In the genomic region with DNA sequence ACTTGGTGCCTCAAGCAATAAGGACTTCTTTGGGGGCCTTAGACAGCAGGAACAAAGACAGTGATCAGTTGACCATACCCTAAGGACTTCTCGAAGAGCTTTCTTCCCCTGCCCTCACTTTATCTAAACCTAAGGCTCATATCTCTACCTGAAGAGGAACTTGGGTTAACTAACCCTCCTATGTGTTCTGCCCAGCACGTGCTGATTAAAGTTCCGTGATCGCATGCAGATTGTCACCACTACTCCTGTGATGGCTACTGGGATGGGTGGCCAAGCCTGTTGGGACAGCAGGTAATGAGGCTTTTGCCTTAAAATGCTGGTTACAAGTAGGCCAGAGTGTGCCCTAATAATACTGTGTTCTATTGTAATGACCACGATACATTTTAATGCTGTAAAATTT, we compare ENCODE assay signal across 17 mouse cellular contexts. TPM values are rescaled to one million over a fixed set of nuclear protein-coding genes. Genes with fewer than 3 reads are reported as not detected.
"Had no signal": no experiment of that assay in that cellular context is flagged by ENCODE, and none has a peak within 500 bp of the region (broad histone marks: within the 10 kb centered on the region; RNA-seq: fewer than 3 reads in every experiment).

No protein-coding gene starts in this region.

- H3K36me3 ChIP-seq: neural tube, embryonic 13.5 days; neural tube, embryonic 15.5 days; stomach, embryonic 15.5 days had no signal

- H3K9me3 ChIP-seq: neural tube, embryonic 13.5 days; neural tube, embryonic 15.5 days; stomach, embryonic 15.5 days had no signal

- H3K4me3 ChIP-seq: neural tube, embryonic 13.5 days; neural tube, embryonic 15.5 days; stomach, embryonic 15.5 days had no signal

- DNase-seq: retina, postnatal 1 day; right cerebral cortex, adult 18-20 months; right cerebral cortex, postnatal 14 days; right cerebral cortex, postnatal 25 days; right cerebral cortex, postnatal 4 days; spleen, adult 18-20 months; thymus, adult 18-20 months; thymus, adult 2 months; thymus, postnatal 14 days; thymus, postnatal 25 days; thymus, postnatal 36 days; thymus, postnatal 4 days had no signal

- H3K4me1 ChIP-seq: neural tube, embryonic 13.5 days; neural tube, embryonic 15.5 days; stomach, embryonic 15.5 days had no signal

- H3K9ac ChIP-seq: neural tube, embryonic 13.5 days; neural tube, embryonic 15.5 days; stomach, embryonic 15.5 days had no signal

- H3K27me3 ChIP-seq: neural tube, embryonic 13.5 days; neural tube, embryonic 15.5 days; stomach, embryonic 15.5 days had no signal

- H3K27ac ChIP-seq: neural tube, embryonic 13.5 days; neural tube, embryonic 15.5 days; stomach, embryonic 15.5 days; stomach, postnatal 0 days had no signal

RNA-seq across cellular contexts. Expression of gene Adra1d, which starts 26.9 kb away (rescaled TPM):
- total RNA-seq: neutrophil, adult 5-6 weeks had no signal
